Comparison of ENCODE assay signal across 15 mouse cellular contexts in the genomic region with DNA sequence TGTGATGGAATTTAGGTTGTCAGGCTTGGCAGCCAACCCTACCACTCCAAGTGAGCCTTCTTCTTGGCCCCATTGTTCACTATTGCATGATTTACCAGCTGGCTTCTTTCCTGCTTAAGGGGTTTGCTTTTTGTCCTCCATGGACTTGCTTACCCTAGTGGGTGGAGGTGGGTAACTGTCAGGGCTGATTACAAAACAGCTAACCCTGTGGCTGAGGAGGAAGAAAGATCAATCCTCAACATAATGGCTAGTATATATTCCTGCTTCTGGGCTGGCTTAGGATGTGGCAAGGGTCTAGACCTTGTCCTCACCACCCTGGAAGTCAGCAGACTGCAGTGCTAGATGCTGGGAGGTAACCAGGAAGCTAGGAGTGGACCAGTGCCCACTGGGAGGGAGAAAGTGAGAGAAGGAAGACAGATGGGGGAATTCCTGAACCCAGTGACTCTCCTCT. TPM values are rescaled to one million over a fixed set of nuclear protein-coding genes. Genes with fewer than 3 reads are reported as not detected.
DNase-seq lines count a peak whose midpoint lies in the region; ATAC-seq and TF ChIP-seq lines count a peak whose summit lies in the region.
"Had no signal": no experiment of that assay in that cellular context is flagged by ENCODE, and none has a peak within 500 bp of the region (broad histone marks: within the 10 kb centered on the region; RNA-seq: fewer than 3 reads in every experiment).

No protein-coding gene starts in this region.

- H3K4me3 ChIP-seq in neural tube, embryonic 15.5 days (replicated peaks): no peak overlapping the region
- H3K4me3 ChIP-seq in liver, postnatal 0 days (ENCODE audit: low read depth, low read length): no peak overlapping the region
- H3K4me3 ChIP-seq in small intestine, adult 2 months (ENCODE audit: low read depth, low read length): no peak overlapping the region
- H3K4me3 ChIP-seq: embryonic facial prominence, embryonic 15.5 days had no signal

- peak; percentile 35 for DNase-seq in gastrocnemius, adult 18-20 months (ENCODE audit: low spot score)
- no peak for DNase-seq in gastrocnemius, postnatal 25 days
- DNase-seq in neural tube, embryonic 10.5 days (ENCODE audit: extremely low spot score, low spot score): no peak
- no peak for DNase-seq in liver, postnatal 0 days
- no peak for DNase-seq in layer of hippocampus, adult 9-11 months
- no peak for DNase-seq in urinary bladder, postnatal 4 days (ENCODE audit: low spot score in 2 of 2)
- DNase-seq: cerebellum, postnatal 10 days; layer of hippocampus, postnatal 36 days; thymus, adult 2 months had no signal

- no peak overlapping the region for H3K4me2 ChIP-seq in neural tube, embryonic 15.5 days
- H3K4me2 ChIP-seq in liver, postnatal 0 days (ENCODE audit: low read depth, low read length): peak overlapping the region; percentile 42
- H3K4me2 ChIP-seq: embryonic facial prominence, embryonic 15.5 days had no signal

- no peaks in the 10 kb centered on the region for H3K27me3 ChIP-seq in neural tube, embryonic 15.5 days (replicated peaks)
- H3K27me3 ChIP-seq in liver, postnatal 0 days (ENCODE audit: insufficient read depth, low read length): no peaks in the 10 kb centered on the region
- H3K27me3 ChIP-seq in small intestine, adult 2 months (ENCODE audit: control insufficient read depth, insufficient read depth, low read length): no peaks in the 10 kb centered on the region
- H3K27me3 ChIP-seq: embryonic facial prominence, embryonic 15.5 days had no signal

- no peaks in the 10 kb centered on the region for H3K4me1 ChIP-seq in neural tube, embryonic 15.5 days
- H3K4me1 ChIP-seq in liver, postnatal 0 days (ENCODE audit: insufficient read depth): peaks cover 35% of the 10 kb centered on the region
- peaks cover 31% of the 10 kb centered on the region for H3K4me1 ChIP-seq in small intestine, adult 2 months (ENCODE audit: control insufficient read depth, insufficient read depth, insufficient read length, low read length)
- H3K4me1 ChIP-seq: embryonic facial prominence, embryonic 15.5 days had no signal

- no peak overlapping the region for H3K9ac ChIP-seq in neural tube, embryonic 15.5 days (replicated peaks)
- no peak overlapping the region for H3K9ac ChIP-seq in liver, postnatal 0 days (replicated peaks)
- H3K9ac ChIP-seq: embryonic facial prominence, embryonic 15.5 days had no signal

- H3K27ac ChIP-seq in neural tube, embryonic 15.5 days (replicated peaks): 0 out of 2 replicates have a peak overlapping the region, but pooled peaks have one; percentile 33
- H3K27ac ChIP-seq in liver, postnatal 0 days (ENCODE audit: low read depth): peak overlapping the region; percentile 95
- peak overlapping the region; percentile 44 for H3K27ac ChIP-seq in small intestine, adult 2 months (ENCODE audit: insufficient read depth, low read depth, low read length)
- H3K27ac ChIP-seq: embryonic facial prominence, embryonic 15.5 days had no signal

- no peak for TF ChIP-seq POLR2A in small intestine, adult 2 months (IDR thresholded peaks at IDR 0.05; ENCODE audit: low read depth, low read length)

- no peak for TF ChIP-seq CTCF in liver, postnatal 0 days (IDR thresholded peaks at IDR 0.05; ENCODE audit: low read depth)
- TF ChIP-seq CTCF in small intestine, adult 2 months (IDR thresholded peaks at IDR 0.05; ENCODE audit: extremely low read depth, insufficient read length, insufficient replicate concordance, low read depth, low read length): no peak

- no peak for TF ChIP-seq EP300 in liver, postnatal 0 days (IDR thresholded peaks at IDR 0.05; ENCODE audit: low read depth)

- 0 out of 2 replicates have a peak, but pooled peaks cover 10% of the 10 kb centered on the region for H3K36me3 ChIP-seq in neural tube, embryonic 15.5 days
- peaks cover 18% of the 10 kb centered on the region for H3K36me3 ChIP-seq in liver, postnatal 0 days (replicated peaks; ENCODE audit: insufficient read depth, low read length)
- peaks cover 9% of the 10 kb centered on the region for H3K36me3 ChIP-seq in small intestine, adult 2 months (ENCODE audit: control insufficient read depth, insufficient read depth, low read length)

- ATAC-seq in neural tube, embryonic 15.5 days (ENCODE audit: low FRiP score): peak; percentile 37; the same call in 1 of the 2 replicates
- no peak for ATAC-seq in liver, postnatal 0 days

- no peaks in the 10 kb centered on the region for H3K9me3 ChIP-seq in neural tube, embryonic 15.5 days (replicated peaks)
- no peaks in the 10 kb centered on the region for H3K9me3 ChIP-seq in liver, postnatal 0 days (ENCODE audit: low read length)
- H3K9me3 ChIP-seq: embryonic facial prominence, embryonic 15.5 days had no signal

RNA-seq across cellular contexts. Expression of a gene that starts 3.4 kb away (rescaled TPM):
- total RNA-seq in gastrocnemius, adult 18-20 months (2021): 10 to 100 TPM; 23.2 to 26.2 TPM
- total RNA-seq in gastrocnemius, postnatal 25 days (2021): 10 to 100 TPM in 1 of 2 experiments, 1 to 10 TPM in 1; 2.5 to 26.2 TPM
- 3.7 and 4.0 TPM in 2 replicates for polyA plus RNA-seq in neural tube, embryonic 15.5 days (2015; fragmentation: Nextera tagmentation; extraction: Ambion mirVana)
- polyA plus RNA-seq in liver, postnatal 0 days (2015; fragmentation: Nextera tagmentation; extraction: Ambion mirVana): 1,136 and 1,364 TPM in 2 replicates
- polyA plus RNA-seq in small intestine, adult 2 months (2012; rRNA removed): 17.9 and 40.9 TPM in 2 replicates

RNA-seq across cellular contexts. Expression of a gene that starts 16.9 kb away (rescaled TPM):
- 10 to 100 TPM; 22.6 to 25.4 TPM for total RNA-seq in gastrocnemius, adult 18-20 months (2021)
- total RNA-seq in gastrocnemius, postnatal 25 days (2021): 10 to 100 TPM; 20.7 to 22.7 TPM
- polyA plus RNA-seq in neural tube, embryonic 15.5 days (2015; fragmentation: Nextera tagmentation; extraction: Ambion mirVana): 23.3 and 27.6 TPM in 2 replicates
- 9.0 and 9.2 TPM in 2 replicates for polyA plus RNA-seq in liver, postnatal 0 days (2015; fragmentation: Nextera tagmentation; extraction: Ambion mirVana)
- polyA plus RNA-seq in small intestine, adult 2 months (2012; rRNA removed): 25.6 and 46.5 TPM in 2 replicates

RNA-seq across cellular contexts. Expression of a gene that starts 17.9 kb away (rescaled TPM):
- total RNA-seq in gastrocnemius, adult 18-20 months (2021): 100 to 1,000 TPM; 142 to 174 TPM
- 100 to 1,000 TPM; 132 to 134 TPM for total RNA-seq in gastrocnemius, postnatal 25 days (2021)
- 9.3 and 15.9 TPM in 2 replicates for polyA plus RNA-seq in neural tube, embryonic 15.5 days (2015; fragmentation: Nextera tagmentation; extraction: Ambion mirVana)
- 9.3 TPM in 2 replicates for polyA plus RNA-seq in liver, postnatal 0 days (2015; fragmentation: Nextera tagmentation; extraction: Ambion mirVana)
- polyA plus RNA-seq in small intestine, adult 2 months (2012; rRNA removed): 11.0 and 30.3 TPM in 2 replicates

RNA-seq across cellular contexts. Expression of a gene that starts 37.4 kb away (rescaled TPM):
- total RNA-seq in gastrocnemius, adult 18-20 months (2021): not detected
- total RNA-seq in gastrocnemius, postnatal 25 days (2021): not detected
- polyA plus RNA-seq in neural tube, embryonic 15.5 days (2015; fragmentation: Nextera tagmentation; extraction: Ambion mirVana): 0.37 TPM in 1 of 2 replicates, not detected in the other
- 1.7 and 1.9 TPM in 2 replicates for polyA plus RNA-seq in liver, postnatal 0 days (2015; fragmentation: Nextera tagmentation; extraction: Ambion mirVana)
- polyA plus RNA-seq in small intestine, adult 2 months (2012; rRNA removed): 0.79 and 0.98 TPM in 2 replicates
- total RNA-seq: heart, postnatal 36 days; layer of hippocampus, postnatal 36 days; MEL had no signal
- polyA plus RNA-seq: kidney, embryonic 14.5 days had no signal

RNA-seq across cellular contexts. Expression of a gene that starts 47.6 kb away (rescaled TPM):
- total RNA-seq in gastrocnemius, adult 18-20 months (2021): under 1 TPM; 0.32 to 0.71 TPM
- under 1 TPM; 0.33 to 0.56 TPM for total RNA-seq in gastrocnemius, postnatal 25 days (2021)
- polyA plus RNA-seq in neural tube, embryonic 15.5 days (2015; fragmentation: Nextera tagmentation; extraction: Ambion mirVana): 1.6 and 10.9 TPM in 2 replicates
- 13.1 and 14.1 TPM in 2 replicates for polyA plus RNA-seq in liver, postnatal 0 days (2015; fragmentation: Nextera tagmentation; extraction: Ambion mirVana)
- 3.5 and 6.1 TPM in 2 replicates for polyA plus RNA-seq in small intestine, adult 2 months (2012; rRNA removed)

Comparison
In these comparisons a context has a peak if more than half of its experiments do, and no peak if none do; other contexts are left out.
1. H3K27ac ChIP-seq: peak in every context shown above with its lines; median percentile 95 in liver, postnatal 0 days; 44 in small intestine, adult 2 months; 33 in neural tube, embryonic 15.5 days.
2. RNA of a gene that starts 3.4 kb away (polyA plus RNA-seq): 1,136 to 1,364 TPM in liver, postnatal 0 days; 17.9 to 40.9 TPM in small intestine, adult 2 months and 3.7 to 4.0 TPM in neural tube, embryonic 15.5 days; every median in the first group is over 10 times any median in the second.